Mouse (Mus musculus): ENCODE measurements at regions not wholly inside any gene's neighbourhood (a gene's known extent, or its start where the extent isn't known, plus 50 kb on each side); places are given as distances from the start of the nearest gene placed in this dataset.
A peak's percentile ranks its signal among the peaks of the same experiment; 100 is the strongest.

DNA sequence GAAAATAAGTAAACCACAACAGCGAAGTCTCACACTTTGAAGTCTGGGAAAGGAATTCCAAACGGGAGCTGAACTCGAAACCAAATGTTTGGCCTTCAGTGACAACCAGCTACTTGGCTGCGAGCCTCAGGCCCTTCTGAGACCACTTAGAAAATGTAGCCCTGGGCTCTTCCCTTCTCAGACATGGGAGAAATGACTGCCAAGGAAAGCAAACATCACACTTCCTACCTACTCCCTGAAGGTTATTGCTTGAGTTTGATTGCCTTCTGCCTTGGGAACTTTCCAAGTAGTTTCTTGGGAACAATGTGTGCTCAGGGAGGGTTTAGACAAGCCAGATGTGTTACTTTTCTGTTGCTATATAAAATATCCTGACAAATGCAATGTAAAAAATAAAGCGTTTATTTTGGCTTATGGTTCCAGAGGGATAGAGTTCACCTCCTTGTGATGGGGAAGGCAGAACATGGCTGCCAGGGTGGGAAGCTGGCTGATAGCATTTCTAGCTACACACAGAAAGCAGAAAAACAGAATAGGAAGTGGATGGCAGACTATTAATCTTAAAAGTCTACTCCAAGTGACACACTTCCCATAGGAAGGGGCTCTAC lies 194.8 kb upstream of the Rack1 start:
- DNase-seq (ENCODE audit: low spot score in 2 of 2): no peak

GRCm38 (mm10) chr11:48601096-48601495 lies 199.0 kb upstream of the Rack1 start:
- DNase-seq (ENCODE audit: low spot score in 2 of 2): no peak

GRCm38 (mm10) chr11:48599573-48600127 lies 200.5 kb upstream of the Rack1 start:
- DNase-seq (ENCODE audit: low spot score in 2 of 2): no peak

- no peak for DNase-seq (ENCODE audit: low spot score in 2 of 2)
These were observed 201.1 kb upstream of the Rack1 start for GRCm38 (mm10) chr11:48599033-48599432.

- no peak for DNase-seq (ENCODE audit: low spot score in 2 of 2)
These were observed 205.7 kb upstream of the Rack1 start for GRCm38 (mm10) chr11:48594429-48594828.

GRCm38 (mm10) chr11:48588833-48589649 lies 211.1 kb upstream of the Rack1 start:
- peak; percentile 72 to 75 for DNase-seq (ENCODE audit: low spot score in 2 of 2)

DNA sequence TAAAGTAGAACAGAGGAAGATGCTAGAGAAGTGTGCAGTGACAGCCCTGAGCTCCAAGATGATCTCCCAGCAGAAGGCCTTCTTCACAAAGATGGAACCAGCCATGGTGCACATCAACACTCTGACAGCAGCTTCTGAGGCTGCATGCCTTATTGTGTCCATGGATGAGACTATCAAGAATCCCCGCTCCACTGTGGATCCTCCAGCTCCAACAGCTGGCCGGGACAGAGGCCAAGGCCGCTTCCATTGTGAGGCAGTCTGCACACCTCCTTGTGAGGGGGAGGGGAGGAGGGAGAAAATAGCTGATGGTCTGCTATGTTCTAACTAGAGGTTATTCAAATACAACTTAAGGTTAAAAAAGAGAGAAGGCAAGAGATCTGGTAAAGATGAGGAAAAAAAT lies 231.4 kb upstream of the Rack1 start:
- DNase-seq (ENCODE audit: low spot score in 2 of 2): no peak

DNA sequence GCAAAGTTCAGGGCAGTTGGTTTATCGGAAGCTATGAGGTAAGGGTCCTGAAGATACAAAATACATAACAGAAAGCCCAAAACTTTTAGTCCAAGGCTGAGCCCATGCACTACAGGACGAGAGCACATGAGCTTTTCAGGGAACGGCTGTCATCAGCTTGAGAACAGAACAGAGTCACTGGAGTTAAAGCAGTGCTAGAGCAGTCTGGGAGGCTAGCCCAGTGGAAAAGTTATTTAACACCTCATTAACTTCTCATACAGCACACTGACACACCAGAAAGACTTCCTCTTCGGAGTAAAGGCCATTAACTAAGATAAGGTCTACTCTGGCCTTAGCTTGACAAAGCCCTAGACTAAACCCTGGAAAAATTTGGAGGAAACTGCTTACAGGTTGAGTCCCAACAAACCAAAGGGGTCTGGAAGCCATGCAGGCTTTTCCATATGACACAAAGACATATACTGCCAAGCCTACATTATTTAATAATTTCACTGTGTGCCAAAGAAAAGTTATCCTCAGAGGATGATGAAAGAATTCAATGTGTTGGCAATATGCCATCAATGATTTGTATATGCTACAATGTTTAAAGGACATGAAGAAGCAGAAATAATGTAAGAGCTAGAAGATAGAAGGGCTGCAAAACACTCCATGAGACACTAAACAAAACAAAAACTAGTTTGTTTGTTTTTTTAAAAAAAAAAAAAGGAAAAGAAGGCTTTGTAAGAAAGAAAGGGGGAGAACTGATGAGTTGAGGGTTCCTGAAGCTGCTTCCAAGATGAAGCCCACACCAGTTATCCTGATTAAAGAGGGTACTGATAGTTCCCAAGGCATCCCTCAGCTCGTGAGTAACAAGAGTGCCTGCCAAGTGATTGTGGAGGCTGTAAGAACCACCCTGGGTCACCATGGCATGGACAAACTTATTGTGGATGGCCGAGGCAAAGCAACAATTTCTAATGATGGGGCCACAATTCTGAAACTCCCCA lies 232.3 kb upstream of the Rack1 start:
- no peak for DNase-seq (ENCODE audit: low spot score in 2 of 2)

DNA sequence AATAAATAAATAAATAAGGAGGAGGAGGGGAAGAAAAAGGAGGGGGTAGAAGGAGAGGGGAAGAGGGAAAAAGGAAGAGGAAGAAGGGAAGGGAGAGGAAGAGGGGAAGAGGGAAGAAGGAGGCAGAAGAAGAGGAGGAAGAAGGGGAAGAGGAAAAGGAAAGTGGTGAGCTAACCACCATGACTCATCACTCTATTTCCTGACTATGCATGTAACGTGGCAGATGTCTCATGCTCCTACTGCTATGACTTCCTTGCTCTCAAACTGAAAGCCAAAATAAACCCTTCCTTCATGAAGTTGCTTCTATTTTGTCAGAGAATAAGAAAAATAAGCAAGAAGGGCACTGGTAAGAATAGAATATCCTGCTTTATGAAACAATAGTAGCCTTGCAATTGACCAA lies 242.1 kb upstream of the Rack1 start:
- DNase-seq (ENCODE audit: low spot score in 2 of 2): no peak

DNA sequence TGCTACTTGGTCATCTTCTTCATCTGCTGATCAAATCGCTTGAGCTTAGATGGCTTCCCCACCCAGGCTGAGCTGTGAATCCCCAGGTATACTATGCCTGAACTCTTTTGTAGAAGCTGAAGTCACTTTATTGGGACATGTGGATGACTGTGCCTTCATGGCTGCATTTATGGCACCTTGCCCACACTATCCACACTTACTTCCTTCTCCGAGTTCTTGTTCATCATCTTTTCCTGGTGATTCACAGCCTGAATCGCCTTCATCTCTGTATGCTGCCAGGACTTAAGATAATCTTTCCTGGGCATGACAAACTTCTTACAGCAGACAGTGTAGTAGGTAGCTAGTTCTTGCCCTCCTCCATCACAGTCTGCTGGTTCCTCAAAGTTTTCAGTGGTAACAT lies 248.1 kb upstream of the Rack1 start:
- peak; percentile 15 to 36 for DNase-seq (ENCODE audit: low spot score in 2 of 2)

DNA sequence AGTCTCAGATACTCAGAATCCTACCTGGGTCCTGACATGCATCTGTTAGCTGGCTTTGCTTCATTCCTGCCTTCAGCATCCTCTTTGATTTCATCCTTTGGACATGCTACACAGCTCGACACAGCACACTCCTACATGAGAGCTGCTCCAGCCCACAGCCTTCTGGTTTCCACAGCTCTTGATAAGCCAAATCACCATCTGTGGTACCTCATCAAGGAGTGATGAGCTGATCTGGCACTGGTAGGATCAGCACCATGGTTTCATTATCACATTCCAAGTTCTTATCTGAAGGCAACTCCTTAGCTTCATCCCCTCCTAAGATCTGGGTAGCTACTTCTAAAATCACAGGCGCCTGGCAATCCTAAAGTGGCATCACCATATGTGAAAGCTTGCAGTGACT lies 248.9 kb upstream of the Rack1 start:
- peak; percentile 7 to 38 for DNase-seq (ENCODE audit: low spot score in 2 of 2)

- DNase-seq (ENCODE audit: low spot score in 2 of 2): peak; percentile 9 to 16
These were observed 273.8 kb upstream of the Rack1 start for GRCm38 (mm10) chr11:48526316-48526715.

GRCm38 (mm10) chr11:48525517-48525916 lies 274.6 kb upstream of the Rack1 start:
- no peak for DNase-seq (ENCODE audit: low spot score in 2 of 2)

DNA sequence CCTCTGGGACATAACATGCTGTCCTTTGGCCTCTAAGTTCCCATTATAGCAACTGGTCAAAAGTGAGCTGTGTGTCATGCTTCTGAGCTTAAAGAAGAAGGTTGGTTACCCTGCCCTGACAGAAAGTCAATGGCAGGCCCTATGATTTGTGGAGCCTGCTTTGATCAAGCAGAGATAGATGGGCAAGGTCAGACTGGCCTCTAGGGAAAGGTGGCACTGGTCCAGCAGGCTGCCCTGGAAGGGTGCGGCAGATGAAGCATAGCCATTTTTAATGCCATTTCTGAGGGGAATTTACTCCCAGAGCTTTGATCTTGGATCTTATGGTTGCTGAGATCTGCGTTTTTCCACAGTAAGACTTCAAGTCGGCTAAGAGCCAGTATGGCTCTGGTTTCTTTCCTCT lies 293.2 kb upstream of the Rack1 start:
- DNase-seq (ENCODE audit: low spot score in 2 of 2): no peak

GRCm38 (mm10) chr11:48502011-48502806 lies 297.9 kb upstream of the Rack1 start:
- DNase-seq (ENCODE audit: low spot score in 2 of 2): no peak

DNA sequence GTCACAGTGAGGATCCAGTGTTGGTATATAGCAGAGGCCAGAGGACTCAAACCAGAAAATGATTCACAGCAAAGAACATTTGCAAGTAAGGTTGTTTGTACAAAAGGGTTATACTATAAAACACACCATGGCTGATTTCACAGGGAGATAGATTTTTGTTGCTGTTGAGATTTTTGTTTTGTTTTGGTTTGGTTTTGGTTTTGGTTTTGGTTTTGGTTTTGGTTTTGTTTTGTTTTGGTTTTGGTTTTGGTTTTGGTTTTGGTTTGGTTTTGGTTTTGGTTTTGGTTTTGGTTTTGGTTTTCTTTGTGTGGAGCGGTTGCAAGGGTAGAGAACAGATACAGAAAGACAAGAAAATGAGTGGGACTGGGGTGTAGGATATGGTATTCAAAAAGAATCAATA lies 301.1 kb upstream of the Rack1 start:
- no peak for DNase-seq (ENCODE audit: low spot score in 2 of 2)

- DNase-seq (ENCODE audit: low spot score in 2 of 2): no peak
These were observed 311.8 kb upstream of the Rack1 start for GRCm38 (mm10) chr11:48488308-48488707.

- DNase-seq (ENCODE audit: low spot score in 2 of 2): no peak
These were observed 336.1 kb upstream of the Rack1 start for GRCm38 (mm10) chr11:48464036-48464435.

GRCm38 (mm10) chr11:48449883-48450282 lies 350.2 kb upstream of the Rack1 start:
- no peak for DNase-seq (ENCODE audit: low spot score in 2 of 2)

DNA sequence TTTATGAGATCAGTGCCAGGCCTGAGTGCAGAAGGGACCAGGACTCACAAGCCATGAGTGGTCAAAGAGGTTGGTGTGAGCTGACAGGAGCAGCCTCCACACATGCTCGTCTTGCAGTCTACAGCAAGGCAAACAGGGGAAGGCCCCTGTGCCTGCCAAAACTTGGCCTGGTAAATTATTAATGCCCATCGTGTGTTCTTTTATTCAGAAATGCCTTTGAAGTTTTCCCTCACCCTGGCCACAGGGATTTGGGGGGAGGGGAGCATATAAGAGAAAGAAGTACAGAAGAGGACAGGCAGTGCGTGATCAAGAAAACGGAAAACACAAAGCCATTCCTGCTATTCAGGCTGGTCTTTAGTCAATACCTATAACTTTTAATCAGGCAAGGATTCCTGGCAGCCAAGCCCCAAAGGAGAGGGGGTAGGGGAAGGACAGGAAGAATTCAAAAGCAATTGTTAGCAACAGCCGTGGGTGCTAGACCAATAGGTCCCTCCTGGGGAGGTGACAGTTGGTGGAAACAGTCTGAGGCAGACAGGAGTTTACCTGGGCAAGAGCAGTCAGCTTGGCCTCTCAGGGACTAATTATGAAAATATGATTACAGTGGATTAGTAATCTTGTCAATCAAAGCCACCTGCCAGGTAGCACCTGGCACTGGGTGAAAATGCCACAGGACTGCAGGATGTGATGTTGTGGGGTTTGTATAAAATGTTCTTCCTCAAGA lies 357.4 kb upstream of the Rack1 start:
- DNase-seq (ENCODE audit: low spot score in 2 of 2): no peak
